Mouse (Mus musculus): Measurements from ENCODE around the gene Ehmt2.

- TF ChIP-seq CTCF (IDR thresholded peaks at IDR 0.05; ENCODE audit: insufficient read depth, low read depth, low read length): no peak
- TF ChIP-seq POLR2A (IDR thresholded peaks at IDR 0.05; ENCODE audit: insufficient read depth, low read depth, low read length): no peak
Observed at GRCm38 (mm10) chr17:34962125-34962524, 63.9 kb downstream of the Ehmt2 start.
